Mouse (Mus musculus): Measurements from ENCODE around the gene Itpkb.

GRCm38 (mm10) chr1:180468004-180468403 lies 137.7 kb downstream of the Itpkb start:
- TF ChIP-seq EP300 (optimal IDR thresholded peaks at IDR 0.05): no peak
- no peak for TF ChIP-seq CTCF (IDR thresholded peaks at IDR 0.05; ENCODE audit: low read depth)
